Comparison of ENCODE assay signal across 8 mouse cellular contexts in genomic region chr1:4689096-4689495, GRCm38 (mm10).
DNase-seq lines count a peak whose midpoint lies in the region; ATAC-seq and TF ChIP-seq lines count a peak whose summit lies in the region.

No protein-coding gene starts in this region.

- H3K4me1 ChIP-seq in heart, embryonic 14.5 days (ENCODE audit: control insufficient read depth in 2 of 2, insufficient read depth in 2 of 2, low read length in 2 of 2): no peaks in the 10 kb centered on the region
- no peaks in the 10 kb centered on the region for H3K4me1 ChIP-seq in limb, embryonic 15.5 days
- H3K4me1 ChIP-seq in stomach, postnatal 0 days (replicated peaks; ENCODE audit: control insufficient read depth, insufficient read depth): no peaks in the 10 kb centered on the region
- no peaks in the 10 kb centered on the region for H3K4me1 ChIP-seq in thymus, adult 2 months (replicated peaks; ENCODE audit: control insufficient read depth, insufficient read depth, low read length)

- H3K9me3 ChIP-seq in heart, embryonic 14.5 days (ENCODE audit: control insufficient read depth, low read length): no peaks in the 10 kb centered on the region
- no peaks in the 10 kb centered on the region for H3K9me3 ChIP-seq in limb, embryonic 15.5 days
- H3K9me3 ChIP-seq in stomach, postnatal 0 days (ENCODE audit: control insufficient read depth, low read length): no peaks in the 10 kb centered on the region

- peak overlapping the region; percentile 66 for H3K4me2 ChIP-seq in heart, embryonic 14.5 days (ENCODE audit: low read length)
- peak overlapping the region; percentile 34 for H3K4me2 ChIP-seq in limb, embryonic 15.5 days
- H3K4me2 ChIP-seq in stomach, postnatal 0 days (replicated peaks; ENCODE audit: low read depth): peak overlapping the region; percentile 31

- no peak for ATAC-seq in heart, embryonic 14.5 days (ENCODE audit: insufficient number of reproducible peaks, insufficient read depth, low FRiP score, low read depth)
- ATAC-seq in limb, embryonic 15.5 days (ENCODE audit: insufficient number of reproducible peaks, low FRiP score, low TSS enrichment, low read depth): no peak
- ATAC-seq in stomach, postnatal 0 days (ENCODE audit: low FRiP score, low TSS enrichment): no peak
- ATAC-seq in inflammation-experienced regulatory T-cells, adult 6 months: no peak
- no peak for ATAC-seq in frontal cortex, adult (ENCODE audit: low TSS enrichment)

- TF ChIP-seq CTCF in stomach, postnatal 0 days (IDR thresholded peaks at IDR 0.05; ENCODE audit: low read depth): no peak
- no peak for TF ChIP-seq CTCF in thymus, adult 2 months (IDR thresholded peaks at IDR 0.05; ENCODE audit: borderline replicate concordance, control insufficient read depth, extremely low read depth, insufficient read depth, low read length, poor library complexity)

- TF ChIP-seq POLR2A in thymus, adult 2 months (IDR thresholded peaks at IDR 0.05; ENCODE audit: control insufficient read depth, extremely low read depth, insufficient read depth, low read length, poor library complexity): no peak

- H3K27ac ChIP-seq in heart, embryonic 14.5 days (replicated peaks in 1 of 2; ENCODE audit: control insufficient read depth in 1 of 2, insufficient read depth in 1 of 2, low read depth in 2 of 2, low read length in 2 of 2): no peak overlapping the region
- no peak overlapping the region for H3K27ac ChIP-seq in limb, embryonic 15.5 days
- H3K27ac ChIP-seq in stomach, postnatal 0 days (replicated peaks): no peak overlapping the region
- no peak overlapping the region for H3K27ac ChIP-seq in thymus, adult 2 months (ENCODE audit: control insufficient read depth, insufficient read depth, low read length)

- H3K27me3 ChIP-seq in heart, embryonic 14.5 days (ENCODE audit: control insufficient read depth, insufficient read depth, low read length): 0 out of 2 replicates have a peak, but pooled peaks cover 7% of the 10 kb centered on the region
- H3K27me3 ChIP-seq in limb, embryonic 15.5 days: no peaks in the 10 kb centered on the region
- no peaks in the 10 kb centered on the region for H3K27me3 ChIP-seq in stomach, postnatal 0 days (ENCODE audit: control insufficient read depth, insufficient read depth, low read length)
- no peaks in the 10 kb centered on the region for H3K27me3 ChIP-seq in thymus, adult 2 months (ENCODE audit: control insufficient read depth, insufficient read depth, low read length)

- peak; percentile 16 for DNase-seq in thymus, postnatal 4 days
- DNase-seq in thymus, postnatal 25 days: no peak
- DNase-seq in stomach, postnatal 0 days (ENCODE audit: low spot score): peak; percentile 19
- no peak for DNase-seq in thymus, adult 2 months

- H3K36me3 ChIP-seq in heart, embryonic 14.5 days (ENCODE audit: control insufficient read depth, insufficient read depth, low read length): no peaks in the 10 kb centered on the region
- H3K36me3 ChIP-seq in limb, embryonic 15.5 days: no peaks in the 10 kb centered on the region
- H3K36me3 ChIP-seq in stomach, postnatal 0 days (ENCODE audit: control insufficient read depth, insufficient read depth, low read length): no peaks in the 10 kb centered on the region
- no peaks in the 10 kb centered on the region for H3K36me3 ChIP-seq in thymus, adult 2 months (ENCODE audit: control insufficient read depth, insufficient read depth, low read length)

- peak overlapping the region; percentile 34 to 35; a peak in 3 of 4 replicates for H3K4me3 ChIP-seq in heart, embryonic 14.5 days (ENCODE audit: control insufficient read depth in 1 of 2, insufficient read depth in 1 of 2, low read depth in 1 of 2, low read length in 2 of 2)
- H3K4me3 ChIP-seq in limb, embryonic 15.5 days: no peak overlapping the region
- H3K4me3 ChIP-seq in stomach, postnatal 0 days (ENCODE audit: low read depth, low read length): peak overlapping the region; percentile 13; the same call in 1 of the 2 replicates
- no peak overlapping the region for H3K4me3 ChIP-seq in thymus, adult 2 months (ENCODE audit: control insufficient read depth, insufficient read depth, low read length)

- no peak for TF ChIP-seq EP300 in stomach, postnatal 0 days (optimal IDR thresholded peaks at IDR 0.05)

- no peak overlapping the region; the same call in 1 of the 2 replicates for H3K9ac ChIP-seq in heart, embryonic 14.5 days (ENCODE audit: low read length)
- H3K9ac ChIP-seq in limb, embryonic 15.5 days: no peak overlapping the region
- H3K9ac ChIP-seq in stomach, postnatal 0 days (ENCODE audit: low read length): no peak overlapping the region

- WGBS in heart, embryonic 14.5 days: 11% methylated on average over 26 of the region's 26 CpGs
- WGBS in limb, embryonic 15.5 days: 28% methylated on average over 26 of the region's 26 CpGs
- WGBS in stomach, postnatal 0 days: 33% methylated on average over 26 of the region's 26 CpGs
- WGBS in thymus, adult 2 months: 20% methylated on average over 26 of the region's 26 CpGs

Comparison
In these comparisons a context has a peak if more than half of its experiments do, and no peak if none do; other contexts are left out.
1. DNase-seq: peak in thymus, postnatal 4 days (single experiment) and stomach, postnatal 0 days (single experiment); none in thymus, postnatal 25 days (single experiment) and thymus, adult 2 months (single experiment).
2. H3K4me3 ChIP-seq: peak in heart, embryonic 14.5 days (2 of 2) and stomach, postnatal 0 days (single experiment); none in limb, embryonic 15.5 days (single experiment) and thymus, adult 2 months (single experiment).
3. Peak in every context shown above with its lines, with median percentiles within 50 percentile points of each other: H3K4me2 ChIP-seq.